Mouse (Mus musculus): ENCODE results near the gene Tlk2.

The Tlk2 gene

DNA sequence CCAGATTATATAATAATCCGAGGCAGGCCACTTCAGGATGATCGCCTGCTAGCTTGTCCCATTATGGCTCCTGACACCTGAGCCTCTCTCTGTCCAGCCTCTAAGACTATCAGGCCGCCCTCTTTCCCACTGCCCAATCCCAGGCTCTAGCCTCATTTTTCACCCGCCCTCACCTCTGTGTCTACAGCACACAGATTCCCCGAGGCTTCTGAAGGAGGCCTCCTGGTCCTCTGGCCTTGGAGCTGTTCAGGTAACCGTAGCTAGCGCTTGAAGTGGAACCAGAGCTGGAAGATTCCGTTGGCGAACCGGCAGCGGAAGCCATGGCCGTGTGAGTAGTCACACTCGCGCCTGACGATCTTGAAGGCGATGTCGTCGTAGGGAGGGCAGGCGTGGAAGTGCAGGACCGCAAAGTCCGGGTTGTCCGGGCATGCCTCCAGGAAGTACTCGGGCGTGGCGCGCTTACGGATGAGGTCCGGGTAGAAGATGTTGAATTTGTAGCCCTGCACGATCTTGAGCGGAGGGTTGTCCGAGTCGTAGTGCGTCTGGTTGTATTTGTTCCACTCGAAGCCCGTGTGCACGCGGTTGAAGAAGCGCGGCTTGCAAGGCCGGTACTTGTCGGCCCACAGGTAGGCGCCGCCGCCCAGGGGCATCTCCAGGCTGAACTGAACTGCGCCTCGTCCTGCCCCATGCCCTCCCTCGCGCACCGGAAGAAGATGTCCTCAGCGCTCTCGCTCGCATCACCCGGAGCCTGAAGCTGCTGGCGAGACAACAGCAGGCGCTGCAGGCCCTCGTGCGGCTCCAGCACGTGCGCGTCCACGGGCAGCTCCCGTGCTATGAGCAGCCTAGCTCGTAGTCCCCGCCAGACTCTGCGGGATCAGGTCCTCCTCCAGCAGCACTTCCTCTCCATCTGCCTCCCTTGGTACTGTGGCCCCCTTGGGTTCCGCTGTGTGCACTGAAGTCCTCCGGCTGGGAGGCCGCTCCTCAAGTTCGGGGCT, 13.8 kb upstream of the Tlk2 start:
- DNase-seq (ENCODE audit: low read depth), result no peak

DNA sequence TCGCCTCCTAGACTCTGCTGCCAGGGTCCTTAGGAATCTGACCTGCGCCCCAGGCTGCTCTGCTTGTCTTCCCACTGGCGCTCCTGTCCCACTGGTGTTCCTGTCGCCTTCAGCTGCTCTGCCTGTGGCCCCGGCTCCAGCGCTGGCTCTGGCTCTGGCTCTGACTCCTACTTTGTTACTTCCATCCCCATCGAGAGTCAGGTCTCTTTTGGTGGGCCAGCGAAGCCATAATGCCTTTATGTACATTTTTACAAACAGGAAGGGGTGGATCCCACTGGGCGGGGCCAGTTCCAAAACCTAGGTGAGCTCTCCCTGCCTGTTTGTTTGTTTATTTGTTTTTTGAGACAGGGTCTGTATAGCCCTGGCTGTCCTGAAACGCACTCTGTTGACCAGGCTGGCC, 11.8 kb upstream of the Tlk2 start:
- no peak for DNase-seq (ENCODE audit: low read depth)

DNA sequence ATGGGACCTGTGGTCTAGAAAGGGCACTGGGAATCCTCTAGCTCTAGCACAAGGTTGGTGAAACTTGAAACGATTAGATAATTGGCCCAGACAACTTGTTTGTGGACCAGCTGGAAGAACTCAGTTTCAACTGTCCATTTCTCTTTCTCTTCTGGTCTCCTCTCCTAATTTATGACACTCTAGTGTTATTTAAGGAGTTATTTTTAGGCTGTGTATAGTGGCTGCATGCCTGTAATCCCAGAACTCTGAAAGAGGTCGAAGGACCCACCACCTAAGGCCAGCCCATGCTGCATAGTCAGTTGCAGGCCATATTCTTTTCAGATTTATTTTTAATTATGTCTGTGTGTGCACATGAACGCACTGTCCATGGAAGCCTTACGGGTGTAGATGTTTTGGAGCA, 916 bp downstream of the Tlk2 start:
- no peak for DNase-seq (ENCODE audit: low read depth)

DNA sequence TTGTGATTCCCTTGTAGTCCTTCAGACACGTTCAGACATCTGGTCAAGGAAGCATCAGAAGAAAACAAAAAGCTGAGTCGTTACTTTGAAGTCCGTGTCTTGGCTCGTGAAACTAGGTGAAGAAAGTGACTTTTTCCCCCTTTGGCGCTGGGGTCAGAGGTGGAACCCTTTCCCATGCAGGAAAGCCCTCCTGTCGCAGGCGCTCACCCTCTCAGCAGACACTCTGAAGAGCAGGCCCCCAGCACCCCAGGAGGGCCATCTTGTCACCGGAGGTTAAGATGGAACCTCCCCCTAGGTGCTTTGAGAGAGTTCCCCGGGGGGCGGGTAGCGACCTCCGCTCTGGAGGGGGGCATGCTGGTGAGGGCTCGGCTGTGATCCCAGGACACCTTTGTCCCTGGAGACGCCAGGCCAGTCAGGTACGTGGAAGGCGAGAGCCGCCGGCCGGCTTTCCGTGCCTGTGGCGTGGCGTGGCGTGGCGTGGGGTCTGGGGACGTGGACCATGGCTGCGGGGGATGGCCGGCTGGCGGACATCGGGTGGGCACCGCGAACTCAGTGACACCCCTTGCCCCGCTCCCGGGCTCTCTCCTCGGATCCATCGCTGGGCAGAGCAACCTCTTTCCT, 2.0 kb downstream of the Tlk2 start:
- DNase-seq (ENCODE audit: low read depth), result peak; percentile 28

DNA sequence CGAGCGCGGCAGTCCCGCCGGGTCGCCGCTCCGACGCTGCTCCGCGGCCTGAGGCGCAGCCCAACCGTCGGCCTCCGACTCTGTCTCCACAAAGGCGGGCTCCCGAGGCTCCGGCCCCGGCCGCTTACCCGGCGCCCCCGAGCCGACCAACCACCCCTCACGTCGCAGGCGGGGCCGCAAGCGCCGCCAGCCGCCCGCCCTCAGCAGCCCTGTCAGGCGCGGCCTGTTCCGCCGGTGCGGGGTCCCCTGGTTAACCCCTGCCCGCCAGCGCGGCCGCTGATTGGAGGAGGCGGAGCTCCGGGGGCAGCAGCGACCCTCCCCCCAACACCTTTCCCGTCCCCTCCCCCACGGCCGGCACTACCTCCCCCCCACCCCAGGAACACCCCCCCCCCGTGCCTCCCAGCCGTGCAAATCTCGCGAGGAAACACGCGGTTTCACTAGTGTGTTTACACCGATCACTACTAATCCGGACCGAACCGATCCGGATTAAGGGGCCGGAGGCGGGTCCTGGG, 2.6 kb downstream of the Tlk2 start:
- peak; percentile 89 for DNase-seq (ENCODE audit: low read depth)

DNA sequence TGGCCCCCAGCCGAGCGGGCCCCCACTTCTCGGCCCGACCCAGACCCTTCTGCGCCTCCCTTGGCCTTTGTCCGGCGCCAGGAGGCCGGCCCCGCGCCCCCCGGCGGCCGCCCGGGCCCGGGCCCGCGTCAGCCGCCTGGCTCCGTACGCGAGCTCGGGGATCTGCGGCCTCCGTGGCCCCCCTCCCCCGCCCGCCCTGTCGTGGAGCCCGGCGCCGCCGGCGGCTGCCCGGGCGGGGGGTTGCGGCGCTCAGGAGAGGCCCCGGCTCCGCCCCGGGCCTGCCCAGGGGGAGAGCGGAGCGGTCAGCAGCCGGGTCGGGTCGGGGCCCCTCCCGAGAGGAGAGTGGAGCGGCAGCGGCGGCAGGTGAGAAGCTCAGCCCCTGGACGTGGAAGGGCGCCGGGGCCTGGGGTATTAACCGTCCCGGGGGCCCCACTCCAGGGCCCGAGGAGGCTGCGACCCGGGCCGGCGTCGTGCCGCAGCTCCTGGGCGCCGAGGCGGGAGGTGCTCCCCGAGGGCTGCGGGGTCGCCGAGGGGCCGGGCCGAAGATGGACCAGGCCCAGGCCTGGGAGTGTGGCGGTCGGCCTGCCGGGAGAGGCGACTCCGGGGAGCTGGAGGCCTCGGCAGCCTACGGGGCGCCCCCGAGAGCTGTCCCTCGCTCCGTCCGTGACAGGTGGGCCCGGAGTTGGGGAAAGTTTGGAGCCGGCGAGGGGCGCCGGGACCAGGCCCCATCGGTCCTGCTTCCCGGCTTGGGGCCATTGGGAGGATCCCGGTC, 3.3 kb downstream of the Tlk2 start:
- DNase-seq (ENCODE audit: low read depth), result peak; percentile 25

DNA sequence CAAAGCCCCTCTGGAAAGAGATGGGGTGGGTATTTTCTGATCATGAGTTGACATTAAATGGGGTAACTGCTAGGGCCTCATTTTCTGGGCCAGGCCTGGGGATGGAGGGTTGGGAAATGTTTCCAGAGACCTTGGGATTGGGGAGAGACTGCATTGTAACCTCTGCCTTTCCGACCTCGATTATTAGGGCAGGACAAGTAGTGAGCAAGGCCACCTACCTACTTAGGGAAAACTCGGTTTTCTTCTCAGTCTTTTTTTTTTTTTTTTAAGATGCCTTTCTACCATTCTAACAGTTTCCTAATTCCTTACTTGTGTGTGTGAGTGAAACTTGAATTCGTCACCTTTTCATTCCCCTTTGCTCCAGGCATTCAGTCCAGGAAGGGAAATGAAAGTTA, 3.9 kb downstream of the Tlk2 start:
- peak; percentile 32 for DNase-seq (ENCODE audit: low read depth)

DNA sequence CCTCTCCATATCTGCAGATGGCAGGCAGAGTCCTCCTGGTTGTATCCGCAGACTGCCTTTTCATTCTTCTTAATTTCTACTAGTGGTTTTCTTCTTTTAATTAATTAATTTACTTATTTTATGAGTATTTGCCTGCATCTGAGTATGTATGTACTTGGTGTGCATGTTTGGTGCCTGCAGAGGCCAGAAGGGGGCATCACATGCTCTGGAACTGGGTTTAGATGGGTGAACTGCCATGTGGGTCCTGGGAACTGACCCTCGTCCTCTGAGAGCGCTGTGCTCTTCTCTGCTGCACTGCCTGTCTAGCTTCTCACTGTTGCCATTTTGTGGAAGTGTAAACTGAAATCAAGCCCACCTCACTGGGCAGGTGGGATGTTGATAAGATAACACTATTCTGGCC, 6.1 kb downstream of the Tlk2 start:
- DNase-seq (ENCODE audit: low read depth), result peak; percentile 46

DNA sequence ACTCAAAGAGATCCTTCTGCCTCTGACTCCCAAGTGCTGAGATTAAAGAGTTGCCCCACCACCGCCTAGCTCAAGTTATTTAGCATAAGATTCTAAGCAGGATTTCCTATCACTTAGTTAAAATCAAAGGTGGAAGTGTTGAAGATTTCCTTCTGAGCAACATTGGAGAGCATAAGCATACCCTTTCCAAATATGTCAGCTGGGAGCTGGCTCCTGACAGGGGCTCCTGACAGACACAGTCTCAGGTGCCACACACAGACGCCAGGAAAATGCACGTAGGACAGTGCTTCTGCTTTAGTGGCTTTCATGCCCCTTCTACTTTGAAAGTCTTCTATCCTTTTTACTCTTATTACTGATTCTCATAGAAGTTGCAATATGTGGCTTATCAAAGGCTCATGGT, 13.6 kb downstream of the Tlk2 start:
- DNase-seq (ENCODE audit: low read depth), result no peak

DNA sequence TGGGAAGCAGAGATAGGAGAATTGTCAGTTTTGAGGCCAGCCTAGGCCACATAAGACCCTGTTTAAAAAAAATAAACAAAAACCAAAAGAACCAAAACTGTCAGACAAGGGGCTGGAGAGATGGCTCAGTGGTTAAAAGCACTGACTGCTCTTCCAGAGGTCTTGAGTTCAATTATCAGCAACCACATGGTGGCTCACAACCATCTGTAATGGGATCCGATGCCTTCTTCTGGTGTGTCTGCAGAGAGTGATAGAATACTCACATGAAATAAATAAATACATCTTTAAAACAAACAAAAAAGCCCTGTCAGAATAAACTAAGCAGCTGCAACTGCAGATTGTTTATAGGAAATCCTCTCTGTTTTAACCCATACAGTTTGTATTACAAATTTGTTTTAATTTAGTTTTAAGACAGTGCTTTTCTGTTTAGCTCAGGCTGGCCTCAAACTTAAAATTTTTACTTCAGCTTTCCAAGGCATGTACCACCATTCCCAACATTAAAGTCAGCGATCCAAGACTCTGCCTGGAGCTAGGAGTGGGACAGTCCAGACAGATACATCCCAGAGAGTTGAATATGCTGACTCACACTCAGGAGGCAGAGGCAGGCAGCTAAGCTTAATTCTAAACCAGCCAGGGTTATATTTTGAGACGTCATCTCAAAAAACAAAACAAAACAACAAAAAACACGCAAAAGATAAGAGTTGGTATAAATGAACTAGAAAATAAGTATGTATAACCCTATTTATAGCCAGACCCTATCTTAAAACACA, 18.5 kb downstream of the Tlk2 start:
- DNase-seq (ENCODE audit: low read depth), result no peak

DNA sequence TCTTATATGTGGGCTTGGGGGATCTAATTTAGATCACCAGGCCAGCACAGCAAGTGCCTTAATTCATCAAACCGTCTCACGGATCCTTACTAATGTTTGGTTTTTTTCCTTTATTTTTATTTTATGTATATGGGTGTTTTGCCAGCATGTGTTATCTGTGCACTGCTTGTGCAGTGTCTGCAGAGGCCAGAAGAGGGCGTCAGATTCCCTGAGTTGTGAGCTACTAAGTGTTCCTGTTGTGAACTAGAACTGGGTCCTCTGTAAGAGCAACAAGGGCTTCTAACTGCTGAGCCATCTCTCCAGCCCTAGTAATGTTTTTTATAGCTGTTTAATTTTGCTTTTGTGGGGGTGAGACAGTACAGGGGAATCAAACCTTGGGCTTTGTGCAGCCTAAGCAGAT, 23.8 kb downstream of the Tlk2 start:
- DNase-seq (ENCODE audit: low read depth), result peak; percentile 55

DNA sequence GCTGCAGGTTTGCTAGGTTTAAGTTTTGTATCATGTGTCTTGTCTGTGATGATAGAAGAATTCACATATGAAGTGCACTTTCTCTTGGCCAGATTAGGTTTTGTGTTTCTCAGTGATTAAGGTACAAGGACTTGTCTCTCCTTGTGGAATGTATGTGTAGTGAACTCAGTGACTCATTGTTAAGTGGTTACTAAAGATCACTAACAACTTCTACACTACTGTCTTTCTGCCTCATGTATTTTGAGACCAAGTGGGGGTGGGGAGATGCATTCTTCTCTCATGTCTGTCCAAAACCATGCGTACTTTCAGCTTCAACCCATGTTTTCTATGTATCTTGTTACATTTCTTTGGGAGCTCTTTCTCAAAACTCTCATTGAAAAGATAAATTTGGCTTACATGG, 31.4 kb downstream of the Tlk2 start:
- peak; percentile 19 for DNase-seq (ENCODE audit: low read depth)

DNA sequence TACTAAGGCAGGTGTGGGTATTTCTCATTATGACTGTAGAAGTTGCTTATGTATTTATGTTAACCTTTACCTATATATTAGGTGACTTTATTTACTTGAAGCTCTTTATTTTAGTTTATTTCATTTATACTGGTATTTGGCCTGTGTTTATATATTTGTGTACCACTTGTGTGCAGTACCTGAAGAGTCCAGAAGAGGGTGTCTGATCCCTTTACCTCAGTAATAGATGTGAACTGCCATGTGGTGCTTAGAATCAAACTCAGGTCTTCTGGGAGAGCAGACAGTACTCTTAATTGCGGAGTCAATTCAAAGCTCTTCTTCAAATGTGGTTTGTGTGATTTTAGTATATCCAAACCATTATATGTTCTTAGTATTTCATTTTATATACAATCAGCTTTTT, 35.6 kb downstream of the Tlk2 start:
- no peak for DNase-seq (ENCODE audit: low read depth)

DNA sequence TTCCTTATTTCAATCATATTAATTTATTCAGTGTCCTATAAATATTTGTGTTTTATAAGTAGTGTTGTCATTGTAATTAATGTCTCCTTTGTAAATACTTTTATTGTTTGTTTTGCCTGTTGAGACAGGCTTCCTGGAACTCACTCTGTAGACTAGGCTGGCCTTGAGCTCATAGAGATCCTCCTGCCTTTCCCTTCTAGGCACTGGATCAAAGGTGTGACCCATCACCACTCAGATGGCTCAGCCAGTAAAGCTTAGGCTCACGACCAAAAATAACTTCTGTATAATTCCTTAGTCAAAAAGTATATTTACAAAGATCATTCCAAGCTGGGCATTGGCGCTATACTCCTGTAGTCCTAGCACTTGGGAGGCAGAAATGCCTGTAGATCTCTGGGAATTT, 39.2 kb downstream of the Tlk2 start:
- DNase-seq (ENCODE audit: low read depth), result no peak

DNA sequence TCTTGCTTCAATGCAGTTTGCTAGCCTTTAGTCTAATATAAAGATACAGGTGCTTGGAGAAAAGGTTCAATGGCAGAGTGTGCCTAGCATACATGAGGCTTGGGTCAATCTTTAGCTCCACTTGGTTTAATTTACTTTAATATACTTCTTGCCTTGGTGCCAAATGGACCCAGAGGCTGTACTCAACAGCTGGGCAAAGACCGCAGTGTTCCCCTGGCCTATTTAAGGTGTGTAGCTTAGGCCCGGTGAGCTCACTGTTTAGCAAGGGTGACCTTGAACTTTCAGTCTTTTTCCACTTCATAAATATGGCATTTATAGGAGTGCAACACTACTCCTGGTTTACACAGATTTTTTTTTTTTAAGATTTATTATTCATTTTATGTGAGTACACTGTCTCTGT, 55.9 kb downstream of the Tlk2 start:
- DNase-seq (ENCODE audit: low read depth), result no peak

DNA sequence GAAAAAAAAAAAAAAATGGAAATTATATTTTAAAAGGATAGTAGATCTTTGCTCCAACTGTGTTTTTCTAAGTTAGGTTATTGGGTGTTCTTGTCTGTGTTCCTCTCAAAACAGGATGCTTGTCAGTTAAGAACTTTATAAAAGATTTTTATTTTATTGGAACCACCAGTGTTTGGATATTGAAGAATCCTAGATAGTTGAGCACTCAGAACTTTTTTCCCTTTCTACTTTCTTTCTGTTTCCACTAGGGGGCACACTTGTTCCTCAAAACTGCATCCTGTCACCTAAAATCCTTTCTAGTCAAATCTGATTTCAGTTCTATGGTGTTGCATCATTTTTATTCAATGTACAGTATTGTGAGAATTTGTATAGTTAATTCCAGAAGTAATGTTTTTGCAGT, 62.4 kb downstream of the Tlk2 start:
- peak; percentile 66 for DNase-seq (ENCODE audit: low read depth)

DNA sequence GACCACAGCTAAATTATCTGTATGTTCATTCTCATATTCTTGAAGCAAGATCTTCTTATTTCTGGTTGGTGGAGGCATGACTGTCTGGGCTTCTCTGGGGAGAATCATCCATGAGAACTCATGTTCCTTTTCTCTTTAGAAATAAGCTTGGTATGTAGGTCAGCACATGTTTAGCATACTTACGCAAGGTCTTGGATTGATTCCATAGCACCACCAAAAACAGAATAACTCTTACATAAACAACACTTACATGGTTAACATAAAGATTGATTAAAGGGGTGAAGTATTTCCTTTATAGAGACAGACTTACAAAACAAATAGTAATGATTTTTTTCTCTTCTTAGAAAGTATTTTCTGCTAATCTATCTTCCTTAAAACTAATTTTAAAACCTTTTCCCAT, 67.8 kb downstream of the Tlk2 start:
- DNase-seq (ENCODE audit: low read depth), result no peak

DNA sequence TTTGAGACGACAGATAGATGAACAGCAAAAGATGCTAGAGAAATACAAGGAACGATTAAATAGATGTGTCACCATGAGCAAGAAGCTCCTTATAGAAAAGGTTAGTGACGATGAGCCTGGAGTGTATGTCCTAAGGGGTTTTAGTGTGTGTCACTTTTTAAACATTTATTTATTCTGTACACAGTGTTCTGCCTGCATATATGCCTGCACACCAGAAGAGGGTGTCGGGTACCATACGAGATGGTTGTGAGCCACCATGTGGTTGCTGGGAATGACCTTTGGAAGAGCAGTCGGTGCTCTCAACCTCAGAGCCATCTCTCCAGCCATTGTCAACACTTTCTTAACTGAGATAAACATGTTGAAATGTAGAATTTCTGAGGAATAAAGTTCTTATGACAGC, 68.2 kb downstream of the Tlk2 start:
- no peak for DNase-seq (ENCODE audit: low read depth)

DNA sequence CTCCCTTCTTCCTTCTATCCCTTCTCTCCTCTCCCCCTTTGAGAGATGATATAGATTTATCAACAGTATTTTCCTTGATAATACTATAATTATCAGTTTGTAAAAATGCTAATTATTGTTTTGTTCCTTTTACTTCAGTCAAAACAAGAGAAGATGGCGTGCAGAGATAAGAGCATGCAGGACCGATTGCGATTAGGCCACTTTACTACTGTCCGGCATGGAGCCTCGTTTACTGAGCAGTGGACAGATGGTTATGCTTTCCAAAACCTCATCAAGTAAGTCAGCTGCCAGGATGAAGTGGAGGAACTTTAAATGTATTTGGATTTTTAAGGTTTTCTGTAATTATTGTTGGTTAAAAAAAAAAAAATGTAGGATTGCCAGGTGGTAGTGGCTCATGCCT, 68.7 kb downstream of the Tlk2 start:
- no peak for DNase-seq (ENCODE audit: low read depth)

DNA sequence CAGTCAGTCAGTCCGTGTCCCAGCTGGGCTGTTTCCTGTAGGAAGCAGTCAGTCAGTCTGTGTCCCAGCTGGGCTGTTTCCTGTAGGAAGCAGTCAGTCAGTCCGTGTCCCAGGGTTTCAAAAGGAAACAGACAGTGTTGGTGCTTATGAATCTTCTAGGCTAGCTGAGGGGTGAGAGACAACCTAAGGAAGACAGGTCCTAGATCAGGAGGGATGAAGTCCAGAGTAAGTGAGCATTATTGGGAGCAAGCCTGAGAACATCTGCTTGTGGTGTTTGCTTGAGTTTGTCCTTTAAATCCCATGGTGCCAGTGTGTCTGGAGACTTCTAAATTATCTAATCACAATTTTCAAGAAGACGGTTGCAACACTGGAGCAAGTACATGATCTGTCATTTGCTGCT, 81.1 kb downstream of the Tlk2 start:
- DNase-seq (ENCODE audit: low read depth), result no peak

DNA sequence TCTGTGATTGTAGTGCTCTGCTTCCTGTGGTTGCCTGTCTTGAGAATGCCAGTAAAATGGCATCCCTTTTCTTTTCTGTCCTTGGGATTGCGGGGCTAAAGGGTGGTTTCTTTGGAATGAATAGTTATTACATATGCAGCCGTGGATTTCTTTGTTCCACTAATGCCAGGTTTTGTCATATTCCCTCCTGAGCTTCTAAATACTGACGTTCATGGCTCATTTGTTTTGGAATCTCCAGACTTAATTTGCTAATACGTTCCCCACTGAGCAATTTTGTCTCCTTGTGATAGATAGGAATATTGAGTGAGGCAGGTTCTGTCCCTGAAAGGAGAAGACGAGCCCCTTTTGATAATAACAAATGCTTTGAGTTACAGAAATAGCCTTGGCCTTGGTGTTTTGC, 82.5 kb downstream of the Tlk2 start:
- no peak for DNase-seq (ENCODE audit: low read depth)

All from 416B (cell line).